Mouse (Mus musculus) duodenum, adult 2 months (tissue): ENCODE measurements around the gene Hoxa10. TPM values are rescaled to one million over a fixed set of nuclear protein-coding genes. Genes with fewer than 3 reads are reported as not detected.

Source experiments
- polyA plus RNA-seq: library from polyadenylated mRNA; depleted of rRNA; stranded (reverse); fragments of >200 nt; gene quantifications from 2 replicates; pipeline ENCODE4 v1.2.3, GENCODE M21; 2012; ENCODE audit warnings: low replicate concordance; rRNA removed

Hoxa10 gene
- not detected in 2 replicates for polyA plus RNA-seq

GRCm38 (mm10) chr6:52240389-52241000, at the start of gene Hoxa10:
Hoxa10 (minus strand) TSS chr6:52240854.

DNA sequence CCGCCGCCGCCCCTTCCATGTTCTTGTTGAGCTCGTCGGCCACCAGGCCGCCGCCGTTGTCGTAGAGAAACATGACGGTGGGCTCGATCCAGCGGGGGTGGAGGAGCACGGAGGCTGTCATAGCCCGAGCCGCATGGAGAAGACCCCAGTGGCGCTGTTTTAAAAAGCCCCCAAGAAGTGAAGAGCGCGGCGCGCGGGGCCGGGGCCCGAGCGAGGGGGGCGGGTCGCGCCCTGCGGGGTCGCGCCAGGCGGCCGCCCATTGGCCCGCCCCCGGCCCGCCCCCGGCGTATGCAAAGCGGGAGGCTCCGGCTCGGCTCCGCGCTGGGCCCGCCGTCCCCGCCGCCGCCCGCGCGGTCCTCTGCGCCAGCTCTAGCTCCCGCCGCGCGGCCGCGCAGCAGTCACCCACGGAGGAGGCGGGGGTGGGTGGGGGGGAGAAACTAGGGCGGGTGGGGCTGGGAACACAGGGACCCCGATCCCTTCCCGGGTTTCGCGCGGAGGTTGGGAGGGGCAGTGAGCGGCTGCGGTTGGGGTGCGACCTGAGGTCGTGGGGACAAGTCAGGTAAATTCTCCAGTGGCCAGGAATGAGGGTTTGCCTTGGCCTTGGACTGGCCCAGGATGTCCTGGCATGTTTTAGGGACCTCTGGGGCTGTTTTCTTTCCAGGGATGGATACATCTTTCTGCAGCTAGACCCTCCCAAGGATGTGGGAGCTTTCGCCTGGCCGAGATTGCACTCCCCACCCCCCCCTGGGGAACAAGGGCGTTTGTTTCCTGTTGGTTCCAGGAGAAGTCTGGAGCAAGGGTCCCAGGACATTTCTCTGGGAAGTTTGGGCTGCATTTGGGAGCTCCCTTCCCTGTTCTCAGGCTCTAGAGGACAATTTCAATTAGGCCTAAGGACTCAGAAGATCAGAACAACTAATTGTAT, 20.3 kb upstream of the Hoxa10 start, which contains the start of gene Hoxa13:
Gene Hoxa13 (minus strand): TSS at position 227 of the 922 bp plus-strand sequence.

GRCm38 (mm10) chr6:52245757-52246142, 5.1 kb upstream of the Hoxa10 start, which contains the start of gene Hoxa11:
Hoxa11 (minus strand) TSS chr6:52245810.

GRCm38 (mm10) chr6:52230516-52231165, 10.0 kb downstream of the Hoxa10 start, which contains the start of gene Hoxa9:
Hoxa9 (minus strand) TSS chr6:52231089.

DNA sequence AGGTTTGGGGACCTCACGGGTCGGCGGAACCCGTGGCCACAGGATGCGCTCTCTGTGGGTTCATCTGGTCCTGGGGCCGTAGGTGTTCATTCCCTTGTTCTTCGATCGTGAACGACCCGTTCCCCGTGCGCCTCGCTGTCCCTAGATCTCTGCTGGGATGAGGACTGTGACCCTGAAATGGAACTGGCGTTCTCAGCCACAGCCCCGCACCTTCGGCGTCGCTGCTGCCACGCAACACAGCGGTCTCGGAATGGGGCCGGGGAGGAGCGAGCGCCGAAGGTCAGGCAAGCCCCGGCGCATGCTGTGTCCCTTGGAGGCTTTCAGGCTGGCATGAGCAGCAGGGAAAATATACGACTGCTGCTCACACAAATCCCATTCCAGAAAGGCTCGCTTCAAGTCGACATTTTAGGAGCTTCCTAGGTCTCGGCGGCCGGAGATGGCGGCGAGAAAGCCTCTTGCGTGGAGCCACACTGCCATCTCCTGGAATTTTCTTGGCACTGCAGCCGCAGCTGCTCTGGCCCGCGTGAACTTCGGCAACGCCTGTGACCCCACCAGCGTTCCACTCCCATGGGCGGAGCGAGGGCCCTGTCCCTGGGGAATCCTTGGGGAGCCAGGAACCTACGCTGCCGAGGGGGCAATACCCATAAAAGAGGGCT, 19.2 kb downstream of the Hoxa10 start, which contains the start of gene Hoxa7:
Gene Hoxa7 (minus strand): TSS at position 518 of the 656 bp plus-strand sequence.

DNA sequence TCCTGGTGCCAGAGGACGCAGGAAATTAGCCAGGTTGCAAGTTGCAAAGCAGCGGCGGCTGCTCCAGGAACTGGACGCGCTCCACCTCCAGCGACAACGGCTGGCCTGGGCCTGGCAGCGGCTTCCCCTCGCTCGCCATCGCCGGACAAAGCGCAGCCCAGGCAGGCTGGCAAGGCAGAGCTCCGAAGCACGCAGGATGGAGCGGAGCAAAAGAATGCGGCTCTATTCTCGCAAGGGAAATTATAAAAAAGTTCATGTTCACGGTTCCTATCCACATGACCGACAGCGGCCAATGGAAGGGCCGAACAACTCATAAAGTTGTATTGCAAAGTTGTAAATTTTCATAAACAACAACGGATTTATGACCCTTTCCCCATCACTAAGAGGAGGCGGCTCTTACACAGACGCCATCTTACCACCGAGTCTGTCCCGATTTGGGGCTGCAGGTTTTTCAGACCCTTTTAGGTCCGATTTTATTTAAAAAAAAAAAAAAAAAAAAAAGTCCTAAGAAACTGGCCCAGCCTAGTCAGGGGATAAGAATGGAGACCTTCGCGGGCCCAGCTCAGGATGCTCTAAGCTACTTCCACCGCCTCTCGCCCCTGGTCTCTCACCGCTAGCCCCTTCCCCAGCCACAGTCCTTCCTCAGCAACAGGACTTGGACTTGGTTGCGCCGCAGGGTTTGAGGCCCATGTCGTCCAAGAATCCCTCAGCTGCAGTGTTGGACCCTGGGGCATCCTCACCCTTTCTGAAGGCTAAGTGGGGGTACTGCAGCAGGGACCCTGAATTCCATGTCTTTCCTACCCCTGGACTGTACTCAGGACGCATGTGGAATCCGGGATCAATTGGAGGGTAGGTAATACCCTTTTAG, 27.3 kb downstream of the Hoxa10 start, which contains the start of the genes Hoxa3 and Gm28308:
Gene Hoxa3 (minus strand): TSS at position 218 of the 868 bp plus-strand sequence.
Gene Gm28308 (minus strand): TSS at position 221 of the 868 bp plus-strand sequence.

GRCm38 (mm10) chr6:52208072-52208867, 32.4 kb downstream of the Hoxa10 start, which contains the start of gene Hoxa6:
Hoxa6 (minus strand) TSS chr6:52208722.

DNA sequence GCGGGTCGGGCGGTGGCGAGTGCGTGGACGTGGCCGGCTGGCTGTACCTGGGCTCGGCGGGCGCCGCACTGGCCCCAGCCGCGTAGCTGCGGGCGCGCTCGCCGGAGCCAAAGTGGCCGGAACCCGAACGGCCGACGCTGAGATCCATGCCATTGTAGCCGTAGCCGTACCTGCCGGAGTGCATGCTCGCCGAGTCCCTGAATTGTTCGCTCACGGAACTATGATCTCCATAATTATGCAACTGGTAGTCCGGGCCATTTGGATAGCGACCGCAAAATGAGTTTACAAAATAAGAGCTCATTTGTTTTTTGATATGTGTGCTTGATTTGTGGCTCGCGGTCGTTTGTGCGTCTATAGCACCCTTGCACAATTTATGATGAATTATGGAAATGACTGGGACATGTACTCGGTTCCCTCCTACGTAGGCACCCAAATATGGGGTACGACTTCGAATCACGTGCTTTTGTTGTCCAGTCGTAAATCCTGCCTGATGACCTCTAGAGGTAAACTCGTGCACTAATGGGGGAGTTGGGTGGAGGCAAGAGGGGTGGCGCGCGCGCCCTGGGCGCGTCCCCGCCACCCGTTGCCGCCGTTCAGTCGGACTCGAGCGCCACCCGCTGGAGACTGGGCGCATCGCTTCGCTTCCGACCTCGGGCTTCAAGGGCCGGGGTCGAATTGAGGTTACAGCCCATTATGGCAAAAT, 36.5 kb downstream of the Hoxa10 start, which contains the start of gene Hoxa5:
Gene Hoxa5 (minus strand): TSS at position 538 of the 703 bp plus-strand sequence.

DNA sequence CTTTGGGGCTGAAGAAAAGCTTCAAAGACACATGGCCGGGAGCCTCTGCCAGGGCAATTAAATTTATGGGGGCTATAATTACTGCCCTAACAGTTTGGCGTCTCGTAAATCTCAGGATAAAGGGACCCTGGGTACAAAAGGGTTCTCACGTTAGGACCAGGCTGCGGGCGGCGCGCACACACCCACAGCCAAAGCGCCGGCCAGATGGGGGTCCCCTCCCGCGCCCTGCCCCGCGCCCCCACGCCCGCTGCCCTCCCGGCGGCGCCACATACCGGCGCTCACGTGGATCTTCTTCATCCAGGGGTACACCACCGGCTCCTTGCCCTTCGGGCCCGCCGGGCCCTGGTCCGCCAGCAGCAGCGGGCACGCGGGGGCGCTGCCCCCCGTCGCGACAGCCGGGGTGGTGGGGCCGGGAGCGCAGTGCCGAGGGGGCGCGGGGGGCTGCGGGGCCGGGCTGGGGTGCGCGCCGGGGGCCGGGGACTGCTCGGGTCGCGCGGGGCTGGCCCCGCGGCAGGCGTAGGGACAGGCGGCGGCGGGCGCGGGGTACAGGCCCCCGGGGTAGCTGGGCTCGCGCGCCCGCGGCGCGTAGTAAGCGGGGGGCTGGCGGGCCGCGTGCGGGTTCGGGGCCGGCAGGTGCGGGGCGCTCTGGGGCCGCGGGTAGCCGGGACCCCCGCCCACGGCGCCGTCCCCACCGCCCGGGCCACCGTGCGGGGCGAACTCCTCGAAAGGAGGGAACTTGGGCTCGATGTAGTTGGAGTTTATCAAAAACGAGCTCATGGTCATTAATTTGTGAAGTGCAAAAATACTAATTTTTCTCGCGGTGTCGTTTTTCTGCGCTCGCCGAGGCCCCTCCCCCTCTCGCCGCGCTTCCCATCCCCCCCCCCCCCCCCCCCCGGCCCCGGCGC, 49.5 kb downstream of the Hoxa10 start, which contains the start of gene Hoxa4:
Gene Hoxa4 (minus strand): TSS at position 848 of the 905 bp plus-strand sequence.

Other genes starting within 250 kb of the Hoxa10 start
- gene Skap2, start 228.3 kb downstream of the Hoxa10 start, polyA plus RNA-seq = 2.1 and 3.8 TPM in 2 replicates
- 0.06 and 0.19 TPM in 2 replicates for gene Hoxa1, start 82.5 kb downstream of the Hoxa10 start, polyA plus RNA-seq
- 1.2 and 3.1 TPM in 2 replicates for gene Hoxa2, start 76.0 kb downstream of the Hoxa10 start, polyA plus RNA-seq
- gene 5730596B20Rik, start 63.4 kb downstream of the Hoxa10 start, polyA plus RNA-seq = 0.02 TPM in 1 of 2 replicates, not detected in the other
- gene Hoxa4, start 49.1 kb downstream of the Hoxa10 start, polyA plus RNA-seq = 3.3 and 3.6 TPM in 2 replicates
- 3.1 and 14.0 TPM in 2 replicates for gene Hoxa5, start 36.3 kb downstream of the Hoxa10 start, polyA plus RNA-seq
- gene Hoxa6, start 32.1 kb downstream of the Hoxa10 start, polyA plus RNA-seq = 0.34 and 0.44 TPM in 2 replicates
- gene Hoxa3, start 27.5 kb downstream of the Hoxa10 start, polyA plus RNA-seq = 3.6 and 7.3 TPM in 2 replicates
- 0.26 TPM in 1 of 2 replicates, not detected in the other for gene Gm28308, start 27.5 kb downstream of the Hoxa10 start, polyA plus RNA-seq
- gene Hoxa7, start 19.0 kb downstream of the Hoxa10 start, polyA plus RNA-seq = 0.39 and 2.2 TPM in 2 replicates
- gene Hoxa9, start 9.8 kb downstream of the Hoxa10 start, polyA plus RNA-seq = not detected in 2 replicates
- not detected in 2 replicates for gene Hoxa11, start 5.0 kb upstream of the Hoxa10 start, polyA plus RNA-seq
- gene Hoxa13, start 20.0 kb upstream of the Hoxa10 start, polyA plus RNA-seq = not detected in 2 replicates
- not detected in 2 replicates for gene Evx1, start 72.6 kb upstream of the Hoxa10 start, polyA plus RNA-seq